Comparison of ENCODE assay signal across 7 mouse cellular contexts in genomic region chr8:105707498-105708403, GRCm38 (mm10). TPM values are rescaled to one million over a fixed set of nuclear protein-coding genes. Genes with fewer than 3 reads are reported as not detected.
DNase-seq lines count a peak whose midpoint lies in the region; ATAC-seq lines count a peak whose summit lies in the region.

Gene 4933405L10Rik (plus strand): TSS chr8:105707655.
Gene Enkd1 (minus strand): TSS chr8:105708210.

- intact Hi-C loops in gastrocnemius, postnatal 14 days (cut with DNase I; ENCODE audit: low total_unique reads) = no loop called here
- intact Hi-C loops in left cerebral cortex, postnatal 10 days (cut with DNase I) = no loop called here

- peak; percentile 88 to 97 for DNase-seq in adrenal gland, adult (ENCODE audit: inconsistent age in 2 of 2, low spot score in 1 of 2)
- DNase-seq in embryo, embryonic 10 days (ENCODE audit: low spot score) = peak; percentile 96
- peak; percentile 81 for DNase-seq in gastrocnemius, postnatal 14 days
- peak; percentile 91 to 94 for DNase-seq in left cerebral cortex, postnatal 10 days (ENCODE audit: extremely low spot score in 1 of 2, low spot score in 2 of 2)
- peak; percentile 84 for DNase-seq in right cerebral cortex, postnatal 25 days

- peak; percentile 99 for ATAC-seq in inflammation-experienced regulatory T-cells, adult 6 months
- ATAC-seq in megakaryocyte-erythroid progenitor cell, adult 5-6 weeks (replicated peaks; ENCODE audit: low FRiP score, low TSS enrichment, poor library complexity, severe bottlenecking) = peak; percentile 66

RNA-seq across cellular contexts. Expression of gene 4933405L10Rik, which starts in this region (rescaled TPM):
- total RNA-seq in gastrocnemius, postnatal 14 days (2021) = not detected
- not detected for polyA plus RNA-seq in inflammation-experienced regulatory T-cells, adult 6 months (2017; shearing (Covaris generic))
- total RNA-seq in left cerebral cortex, postnatal 10 days (2021) = under 1 TPM in 1 of 2 experiments, not detected in 1; 0.62 TPM
- total RNA-seq in megakaryocyte-erythroid progenitor cell, adult 5-6 weeks (2014; fragmentation: Nextera tagmentation) = not detected in 2 replicates
- total RNA-seq in megakaryocyte-erythroid progenitor cell, adult 5-6 weeks (2017) = not detected in 2 replicates

RNA-seq across cellular contexts. Expression of gene Enkd1, which starts in this region (rescaled TPM):
- 1 to 10 TPM; 1.6 to 1.7 TPM for total RNA-seq in gastrocnemius, postnatal 14 days (2021)
- 1 to 10 TPM; 1.3 to 2.9 (median 1.9) TPM for polyA plus RNA-seq in inflammation-experienced regulatory T-cells, adult 6 months (2017; shearing (Covaris generic))
- 10 to 100 TPM; 12.3 to 13.5 TPM for total RNA-seq in left cerebral cortex, postnatal 10 days (2021)
- total RNA-seq in megakaryocyte-erythroid progenitor cell, adult 5-6 weeks (2014; fragmentation: Nextera tagmentation) = 15.8 and 25.4 TPM in 2 replicates
- total RNA-seq in megakaryocyte-erythroid progenitor cell, adult 5-6 weeks (2017) = 7.4 and 9.9 TPM in 2 replicates

Comparison
In these comparisons a context has a peak if more than half of its experiments do, and no peak if none do; other contexts are left out.
1. Peak in every context shown above with its lines: DNase-seq and ATAC-seq.